Mouse (Mus musculus): ENCODE results near the gene Slc5a10. TPM values are rescaled to one million over a fixed set of nuclear protein-coding genes. Genes with fewer than 3 reads are reported as not detected.

Gene Slc5a10
- total and polyA plus RNA-seq, 3 experiments: not detected

- H3K4me1 ChIP-seq (ENCODE audit: control insufficient read depth, insufficient read depth, low read length): no peaks in the 10 kb centered on the region
- H3K79me2 ChIP-seq (replicated peaks; ENCODE audit: control insufficient read depth, insufficient read depth, low read length): no peaks in the 10 kb centered on the region
- no peak overlapping the region for H3K9ac ChIP-seq (ENCODE audit: low read depth, low read length)
- H3K36me3 ChIP-seq (ENCODE audit: control insufficient read depth, insufficient read depth, low read length): no peaks in the 10 kb centered on the region
- no peak for TF ChIP-seq EP300 (IDR thresholded peaks at IDR 0.05; ENCODE audit: insufficient read depth, low read depth, low read length)
- no peak for TF ChIP-seq CTCF (IDR thresholded peaks at IDR 0.05)
- no peak for TF ChIP-seq POLR2A (IDR thresholded peaks at IDR 0.05; ENCODE audit: insufficient read depth, low read depth, low read length)
- intact Hi-C loops (cut with DNase I): no loop called here
- no peak for DNase-seq
- WGBS: 84% methylated on average over 19 of the region's 19 CpGs
- no peaks in the 10 kb centered on the region for H3K27me3 ChIP-seq (ENCODE audit: control insufficient read depth, insufficient read depth, low read length)
- H3K27ac ChIP-seq: no peak overlapping the region
- no peak overlapping the region for H3K4me3 ChIP-seq
Measured at GRCm38 (mm10) chr11:61671781-61672383, 48.7 kb downstream of the Slc5a10 start.

- Histone ChIP-seq H3K27me3 (ENCODE audit: control insufficient read depth, insufficient read depth, low read length) (no peaks in the 10 kb centered on the region), H3K79me2 (replicated peaks; ENCODE audit: control insufficient read depth, insufficient read depth, low read length) (no peaks in the 10 kb centered on the region), H3K27ac (no peak overlapping the region), H3K4me3 (no peak overlapping the region), H3K4me1 (ENCODE audit: control insufficient read depth, insufficient read depth, low read length) (no peaks in the 10 kb centered on the region), H3K36me3 (ENCODE audit: control insufficient read depth, insufficient read depth, low read length) (no peaks in the 10 kb centered on the region), H3K9ac (ENCODE audit: low read depth, low read length) (no peak overlapping the region)
- no peak for TF ChIP-seq CTCF (IDR thresholded peaks at IDR 0.05)
- no peak for TF ChIP-seq EP300 (IDR thresholded peaks at IDR 0.05; ENCODE audit: insufficient read depth, low read depth, low read length)
- no peak for TF ChIP-seq POLR2A (IDR thresholded peaks at IDR 0.05; ENCODE audit: insufficient read depth, low read depth, low read length)
- DNase-seq: no peak
- intact Hi-C loops (cut with DNase I): no loop called here
- 68% methylated on average over 14 of the region's 14 CpGs for WGBS
Measured at GRCm38 (mm10) chr11:61669492-61670490, 50.8 kb downstream of the Slc5a10 start.

DNA sequence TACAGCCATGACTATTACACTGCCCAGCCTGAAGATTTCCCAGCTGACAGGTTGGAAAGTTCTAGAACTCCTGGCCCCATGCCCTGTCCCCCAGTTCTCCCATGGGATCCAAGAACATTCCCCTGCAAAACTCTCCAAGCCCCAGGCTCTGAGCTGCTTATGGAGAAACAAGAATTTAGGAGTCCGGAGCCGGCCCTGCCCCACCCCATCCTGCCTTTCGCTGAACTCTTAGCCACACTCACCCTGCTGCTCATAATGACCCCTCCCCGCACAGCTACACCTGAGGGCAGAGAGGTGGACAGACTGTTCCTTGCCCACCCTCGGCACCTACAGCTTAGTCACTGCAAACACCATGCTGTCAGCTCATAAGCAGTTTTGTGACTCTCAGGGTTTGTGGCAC lies 52.8 kb downstream of the Slc5a10 start:
- DNase-seq: no peak
- TF ChIP-seq EP300 (IDR thresholded peaks at IDR 0.05; ENCODE audit: insufficient read depth, low read depth, low read length): no peak
- no peak for TF ChIP-seq CTCF (IDR thresholded peaks at IDR 0.05)
- no peak for TF ChIP-seq POLR2A (IDR thresholded peaks at IDR 0.05; ENCODE audit: insufficient read depth, low read depth, low read length)
- Histone ChIP-seq H3K9ac (ENCODE audit: low read depth, low read length) (no peak overlapping the region), H3K27me3 (ENCODE audit: control insufficient read depth, insufficient read depth, low read length) (no peaks in the 10 kb centered on the region), H3K79me2 (replicated peaks; ENCODE audit: control insufficient read depth, insufficient read depth, low read length) (no peaks in the 10 kb centered on the region), H3K36me3 (ENCODE audit: control insufficient read depth, insufficient read depth, low read length) (no peaks in the 10 kb centered on the region), H3K4me1 (ENCODE audit: control insufficient read depth, insufficient read depth, low read length) (no peaks in the 10 kb centered on the region), H3K27ac (no peak overlapping the region), H3K4me3 (no peak overlapping the region)
- 73% methylated on average over 5 of the region's 5 CpGs for WGBS
- intact Hi-C loops (cut with DNase I): no loop called here

DNA sequence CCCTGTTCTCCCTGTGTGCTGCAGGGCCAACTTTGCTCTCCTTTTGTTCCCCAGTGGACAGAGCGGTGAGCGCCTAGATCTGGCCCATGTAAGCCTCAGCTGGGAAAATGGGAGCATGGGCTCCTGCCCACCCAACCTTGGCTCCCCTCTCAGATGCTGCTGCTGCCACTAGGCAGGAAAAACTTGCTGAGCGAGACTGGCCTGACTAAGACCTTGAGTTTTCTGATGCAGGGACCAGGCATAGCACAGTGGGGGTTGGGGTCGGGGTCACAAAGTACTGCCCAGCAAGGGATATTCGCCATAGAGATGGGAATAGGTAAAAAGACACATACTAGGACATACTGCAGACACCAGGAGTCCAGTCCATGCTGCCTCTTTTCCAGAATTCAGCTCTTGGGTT lies 53.4 kb downstream of the Slc5a10 start:
- WGBS: 99% methylated on average over 5 of the region's 5 CpGs
- DNase-seq: no peak
- Histone ChIP-seq H3K4me3 (no peak overlapping the region), H3K27me3 (ENCODE audit: control insufficient read depth, insufficient read depth, low read length) (no peaks in the 10 kb centered on the region), H3K36me3 (ENCODE audit: control insufficient read depth, insufficient read depth, low read length) (no peaks in the 10 kb centered on the region), H3K4me1 (ENCODE audit: control insufficient read depth, insufficient read depth, low read length) (no peaks in the 10 kb centered on the region), H3K9ac (ENCODE audit: low read depth, low read length) (no peak overlapping the region), H3K27ac (no peak overlapping the region), H3K79me2 (replicated peaks; ENCODE audit: control insufficient read depth, insufficient read depth, low read length) (no peaks in the 10 kb centered on the region)
- TF ChIP-seq POLR2A (IDR thresholded peaks at IDR 0.05; ENCODE audit: insufficient read depth, low read depth, low read length) (no peak), CTCF (IDR thresholded peaks at IDR 0.05) (no peak), EP300 (IDR thresholded peaks at IDR 0.05; ENCODE audit: insufficient read depth, low read depth, low read length) (no peak)
- intact Hi-C loops (cut with DNase I): no loop called here

DNA sequence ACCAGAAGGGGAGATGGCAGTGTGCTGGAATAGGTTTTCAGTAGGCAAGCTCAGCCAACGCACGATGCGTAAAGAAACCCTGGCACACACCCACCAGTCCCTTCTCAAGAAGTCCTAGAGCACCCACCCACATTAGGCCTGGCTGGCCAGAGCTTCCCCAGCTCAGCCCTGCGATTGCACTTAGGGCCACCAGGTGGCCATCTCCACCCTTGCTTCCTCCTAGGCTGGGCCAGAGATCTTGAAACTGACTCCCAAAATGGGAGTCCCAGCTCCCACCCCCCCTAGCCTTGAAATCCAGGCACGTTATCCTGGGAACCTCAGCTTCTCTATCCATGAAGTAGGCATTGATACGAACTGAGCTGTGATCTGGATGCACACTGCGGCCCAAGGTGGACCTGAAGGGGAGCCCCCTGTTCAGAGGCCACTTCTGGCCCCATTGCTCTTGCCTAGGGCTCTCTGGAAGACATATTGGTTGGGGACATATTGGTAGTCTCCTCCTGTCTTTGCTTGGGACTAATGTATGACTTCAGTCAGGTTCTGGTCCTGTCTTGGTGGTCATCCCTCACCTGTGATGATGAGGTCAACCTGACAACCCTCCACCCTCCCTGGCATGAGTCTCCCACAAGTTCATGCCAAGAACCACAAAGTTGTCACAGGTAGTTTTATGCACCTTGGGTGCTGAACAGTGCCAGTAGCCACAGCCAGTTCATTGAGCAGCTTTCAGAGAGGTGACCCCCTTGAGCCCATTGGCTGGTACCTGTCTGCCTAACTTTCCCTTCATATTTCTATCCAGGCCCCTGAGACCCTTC lies 54.4 kb downstream of the Slc5a10 start:
- intact Hi-C loops (cut with DNase I): loop anchor here (1.0 kb wide), 1 partner anchor 48 kb away; no protein-coding TSS in a partner anchor
- WGBS: 44% methylated on average over 7 of the region's 7 CpGs
- H3K4me3 ChIP-seq: no peak overlapping the region

More for the DNA sequence above, 54.4 kb downstream of the Slc5a10 start:
- H3K27me3 ChIP-seq (ENCODE audit: control insufficient read depth, insufficient read depth, low read length): no peaks in the 10 kb centered on the region
- no peak overlapping the region for H3K9ac ChIP-seq (ENCODE audit: low read depth, low read length)
- no peaks in the 10 kb centered on the region for H3K4me1 ChIP-seq (ENCODE audit: control insufficient read depth, insufficient read depth, low read length)
- H3K36me3 ChIP-seq (ENCODE audit: control insufficient read depth, insufficient read depth, low read length): no peaks in the 10 kb centered on the region
- TF ChIP-seq CTCF (IDR thresholded peaks at IDR 0.05) (peak; percentile 92), POLR2A (IDR thresholded peaks at IDR 0.05; ENCODE audit: insufficient read depth, low read depth, low read length) (no peak), EP300 (IDR thresholded peaks at IDR 0.05; ENCODE audit: insufficient read depth, low read depth, low read length) (peak; percentile 65; the same call in 1 of the 2 replicates)
- no peak overlapping the region for H3K27ac ChIP-seq
- peak; percentile 47 to 58 for DNase-seq
- no peaks in the 10 kb centered on the region for H3K79me2 ChIP-seq (replicated peaks; ENCODE audit: control insufficient read depth, insufficient read depth, low read length)

Measured in heart, adult 2 months (tissue).